In genomic region chr13:61803763-61804162, GRCm38 (mm10) we compare ENCODE assay signal across 7 mouse cellular contexts.
DNase-seq lines count a peak whose midpoint lies in the region; ATAC-seq lines count a peak whose summit lies in the region.
"Not testable (repeated sequence)": the region's sequence is repeated elsewhere in the genome, so short reads cannot be mapped to it uniquely, and the experiment has no call there.

No protein-coding gene starts in this region.

- not testable (repeated sequence) for ATAC-seq in forebrain, embryonic 16.5 days; kidney, embryonic 14.5 days (ENCODE audit: low FRiP score, low TSS enrichment); neural tube, embryonic 14.5 days (ENCODE audit: low read depth)
- peak; percentile 64; the same call in 1 of the 2 replicates for ATAC-seq in liver, embryonic 12.5 days
- ATAC-seq in megakaryocyte-erythroid progenitor cell, adult 5-6 weeks (replicated peaks; ENCODE audit: low FRiP score, low TSS enrichment, poor library complexity, severe bottlenecking), result peak; percentile 37; the same call in 1 of the 2 replicates

- H3K9ac ChIP-seq in forebrain, embryonic 16.5 days (replicated peaks; ENCODE audit: low read depth, low read length); kidney, embryonic 14.5 days (ENCODE audit: low read depth, low read length): not testable (repeated sequence)
- peak overlapping the region; percentile 77; the same call in 1 of the 2 replicates for H3K9ac ChIP-seq in liver, embryonic 12.5 days
- peak overlapping the region; percentile 51 for H3K9ac ChIP-seq in neural tube, embryonic 14.5 days (replicated peaks; ENCODE audit: low read depth, low read length)

- not testable (repeated sequence) for H3K27ac ChIP-seq in embryonic facial prominence, embryonic 10.5 days (replicated peaks); forebrain, embryonic 16.5 days (ENCODE audit: low read length); kidney, embryonic 14.5 days (ENCODE audit: low read depth, low read length); liver, embryonic 12.5 days; neural tube, embryonic 14.5 days (ENCODE audit: low read depth, low read length)
- H3K27ac ChIP-seq in hindbrain, embryonic 10.5 days, result peak overlapping the region; percentile 40; the same call in 1 of the 2 replicates

- H3K4me1 ChIP-seq in embryonic facial prominence, embryonic 10.5 days; forebrain, embryonic 16.5 days (replicated peaks; ENCODE audit: control insufficient read depth, insufficient read depth, low read length); hindbrain, embryonic 10.5 days (replicated peaks); kidney, embryonic 14.5 days (ENCODE audit: control insufficient read depth, insufficient read depth, low read length); liver, embryonic 12.5 days; neural tube, embryonic 14.5 days (ENCODE audit: control insufficient read depth, insufficient read depth, low read length): not testable (repeated sequence)

- not testable (repeated sequence) for H3K27me3 ChIP-seq in embryonic facial prominence, embryonic 10.5 days (replicated peaks; ENCODE audit: low read depth, poor library complexity, severe bottlenecking); forebrain, embryonic 16.5 days (replicated peaks; ENCODE audit: control insufficient read depth, insufficient read depth, low read length); hindbrain, embryonic 10.5 days (ENCODE audit: insufficient read depth, poor library complexity, severe bottlenecking); kidney, embryonic 14.5 days (ENCODE audit: control insufficient read depth, insufficient read depth, low read length); liver, embryonic 12.5 days (replicated peaks); neural tube, embryonic 14.5 days (ENCODE audit: control insufficient read depth, insufficient read depth, low read length)

- 19% methylated on average over 5 of the region's 5 CpGs for WGBS in embryonic facial prominence, embryonic 10.5 days
- WGBS in forebrain, embryonic 16.5 days, result 26% methylated on average over 5 of the region's 5 CpGs
- WGBS in hindbrain, embryonic 10.5 days, result 29% methylated on average over 5 of the region's 5 CpGs
- 31% methylated on average over 5 of the region's 5 CpGs for WGBS in kidney, embryonic 14.5 days
- 22% methylated on average over 5 of the region's 5 CpGs for WGBS in liver, embryonic 12.5 days (ENCODE audit: insufficient replicate concordance)
- 27% methylated on average over 5 of the region's 5 CpGs for WGBS in neural tube, embryonic 14.5 days

- not testable (repeated sequence) for H3K36me3 ChIP-seq in embryonic facial prominence, embryonic 10.5 days (replicated peaks); forebrain, embryonic 16.5 days (ENCODE audit: control insufficient read depth, insufficient read depth); hindbrain, embryonic 10.5 days; kidney, embryonic 14.5 days (ENCODE audit: control insufficient read depth, insufficient read depth, low read length); liver, embryonic 12.5 days; neural tube, embryonic 14.5 days (ENCODE audit: control insufficient read depth, insufficient read depth, low read length)

- H3K4me3 ChIP-seq in embryonic facial prominence, embryonic 10.5 days, result peak overlapping the region; percentile 70
- peak overlapping the region; percentile 52 for H3K4me3 ChIP-seq in forebrain, embryonic 16.5 days (replicated peaks; ENCODE audit: low read length)
- H3K4me3 ChIP-seq in hindbrain, embryonic 10.5 days, result peak overlapping the region; percentile 67
- peak overlapping the region; percentile 56 for H3K4me3 ChIP-seq in kidney, embryonic 14.5 days (ENCODE audit: low read length)
- H3K4me3 ChIP-seq in liver, embryonic 12.5 days, result peak overlapping the region; percentile 77
- H3K4me3 ChIP-seq in neural tube, embryonic 14.5 days (ENCODE audit: low read depth, low read length), result peak overlapping the region; percentile 49

- peak overlapping the region; percentile 51 for H3K4me2 ChIP-seq in forebrain, embryonic 16.5 days (ENCODE audit: low read length)
- peak overlapping the region; percentile 31 for H3K4me2 ChIP-seq in kidney, embryonic 14.5 days (replicated peaks; ENCODE audit: low read depth, low read length)
- H3K4me2 ChIP-seq in liver, embryonic 12.5 days, result peak overlapping the region; percentile 68
- peak overlapping the region; percentile 47 for H3K4me2 ChIP-seq in neural tube, embryonic 14.5 days (ENCODE audit: low read depth, low read length)

- not testable (repeated sequence) for DNase-seq in embryonic facial prominence, embryonic 10.5 days (ENCODE audit: low spot score); hindbrain, embryonic 10.5 days (ENCODE audit: low spot score)

- H3K9me3 ChIP-seq in embryonic facial prominence, embryonic 10.5 days; forebrain, embryonic 16.5 days (ENCODE audit: control insufficient read depth, low read length); hindbrain, embryonic 10.5 days; kidney, embryonic 14.5 days (ENCODE audit: control insufficient read depth, low read length); liver, embryonic 12.5 days (replicated peaks); neural tube, embryonic 14.5 days (ENCODE audit: control insufficient read depth, low read length): not testable (repeated sequence)
